Comparison of ENCODE assay signal across 16 mouse cellular contexts in the genomic region with DNA sequence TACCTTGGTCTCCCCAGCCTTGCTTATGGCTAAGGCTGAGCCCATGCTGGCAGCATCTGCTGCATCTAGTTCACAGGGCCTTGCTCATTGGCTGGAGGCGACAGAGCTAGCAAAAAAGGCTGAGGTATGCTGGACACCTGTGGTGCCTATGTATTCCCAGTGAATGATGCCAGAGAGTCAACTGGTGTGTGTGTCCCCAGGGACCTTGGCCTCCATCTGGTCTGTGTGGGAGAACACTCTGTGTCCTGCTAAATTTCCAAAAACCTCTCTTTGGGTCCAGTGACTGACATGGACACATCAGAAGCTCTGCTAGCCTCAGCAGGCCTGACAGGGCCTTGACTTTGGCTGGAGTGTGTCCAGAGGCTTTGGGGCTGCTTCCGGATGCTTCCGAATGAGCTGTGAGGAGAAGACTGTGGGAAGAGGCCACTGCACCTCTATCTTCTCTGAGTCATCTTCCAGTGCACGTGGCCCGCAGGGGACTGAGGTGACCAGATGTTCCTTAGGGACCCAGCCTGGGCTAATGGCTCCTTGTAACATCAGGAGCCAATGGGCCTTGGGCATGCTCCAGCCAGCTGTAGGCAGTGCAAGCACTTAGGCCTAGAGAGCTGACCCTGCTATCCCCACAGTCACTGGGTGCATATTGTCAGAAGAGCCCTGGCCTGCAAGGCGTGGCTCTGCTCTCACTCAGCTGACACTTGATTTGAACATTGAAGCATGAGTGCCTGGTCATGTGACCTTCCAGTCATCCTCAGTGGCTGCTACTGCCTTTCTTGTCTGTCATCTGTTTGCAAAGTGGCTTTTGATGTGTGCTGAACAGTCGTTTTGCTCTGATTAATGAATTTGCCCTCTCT.
DNase-seq lines count a peak whose midpoint lies in the region; ATAC-seq lines count a peak whose summit lies in the region.
"Had no signal": no experiment of that assay in that cellular context is flagged by ENCODE, and none has a peak within 500 bp of the region (broad histone marks: within the 10 kb centered on the region; RNA-seq: fewer than 3 reads in every experiment).

No protein-coding gene starts in this region.

- peak; percentile 64 for ATAC-seq in heart, embryonic 11.5 days (replicated peaks; ENCODE audit: insufficient number of reproducible peaks, low FRiP score, low TSS enrichment)
- no peak for ATAC-seq in neural tube, embryonic 15.5 days (ENCODE audit: low FRiP score)
- ATAC-seq: forebrain, embryonic 14.5 days; inflammation-experienced regulatory T-cells, adult 6 months; liver, embryonic 12.5 days had no signal

- H3K36me3 ChIP-seq in heart, embryonic 11.5 days (ENCODE audit: control insufficient read depth, insufficient read depth, low read length): no peaks in the 10 kb centered on the region
- no peaks in the 10 kb centered on the region for H3K36me3 ChIP-seq in neural tube, embryonic 15.5 days
- H3K36me3 ChIP-seq: embryonic facial prominence, embryonic 15.5 days; hindbrain, embryonic 10.5 days; liver, embryonic 12.5 days had no signal

- no peak overlapping the region for H3K27ac ChIP-seq in heart, embryonic 11.5 days (ENCODE audit: low read depth, low read length)
- no peak overlapping the region for H3K27ac ChIP-seq in neural tube, embryonic 15.5 days (replicated peaks)
- H3K27ac ChIP-seq: embryonic facial prominence, embryonic 15.5 days; hindbrain, embryonic 10.5 days; liver, embryonic 12.5 days had no signal

- peaks cover 6% of the 10 kb centered on the region; the same call in 1 of the 2 replicates for H3K4me1 ChIP-seq in heart, embryonic 11.5 days (ENCODE audit: control insufficient read depth, insufficient read depth, low read length)
- no peaks in the 10 kb centered on the region for H3K4me1 ChIP-seq in neural tube, embryonic 15.5 days
- H3K4me1 ChIP-seq: embryonic facial prominence, embryonic 15.5 days; hindbrain, embryonic 10.5 days; liver, embryonic 12.5 days had no signal

- H3K27me3 ChIP-seq in heart, embryonic 11.5 days (ENCODE audit: control insufficient read depth, insufficient read depth, low read length): peaks cover 13% of the 10 kb centered on the region
- H3K27me3 ChIP-seq in neural tube, embryonic 15.5 days (replicated peaks): no peaks in the 10 kb centered on the region
- H3K27me3 ChIP-seq: embryonic facial prominence, embryonic 15.5 days had no signal

- no peak overlapping the region for H3K4me3 ChIP-seq in heart, embryonic 11.5 days (ENCODE audit: low read depth, low read length)
- no peak overlapping the region for H3K4me3 ChIP-seq in neural tube, embryonic 15.5 days (replicated peaks)
- H3K4me3 ChIP-seq: embryonic facial prominence, embryonic 15.5 days; hindbrain, embryonic 10.5 days; liver, embryonic 12.5 days had no signal

- H3K9ac ChIP-seq in heart, embryonic 11.5 days (ENCODE audit: low read depth, low read length): no peak overlapping the region
- H3K9ac ChIP-seq in neural tube, embryonic 15.5 days (replicated peaks): no peak overlapping the region
- H3K9ac ChIP-seq: embryonic facial prominence, embryonic 15.5 days; liver, embryonic 12.5 days had no signal

- H3K9me3 ChIP-seq in heart, embryonic 11.5 days (replicated peaks; ENCODE audit: control insufficient read depth, low read length): no peaks in the 10 kb centered on the region
- H3K9me3 ChIP-seq in neural tube, embryonic 15.5 days (replicated peaks): no peaks in the 10 kb centered on the region
- H3K9me3 ChIP-seq: embryonic facial prominence, embryonic 15.5 days; hindbrain, embryonic 10.5 days; liver, embryonic 12.5 days had no signal

- no peak overlapping the region for H3K4me2 ChIP-seq in heart, embryonic 11.5 days
- H3K4me2 ChIP-seq in neural tube, embryonic 15.5 days: no peak overlapping the region
- H3K4me2 ChIP-seq: embryonic facial prominence, embryonic 15.5 days; liver, embryonic 12.5 days had no signal

- peak; percentile 9 for DNase-seq in adrenal gland, adult 8-10 months
- DNase-seq in adrenal gland, adult 18-20 months (ENCODE audit: low spot score in 2 of 2): no peak
- peak; percentile 33 for DNase-seq in testis, postnatal 14 days (ENCODE audit: low spot score)
- DNase-seq in testis, postnatal 10 days (ENCODE audit: low spot score): no peak
- DNase-seq in lung, postnatal 4 days: peak; percentile 7 to 57
- no peak for DNase-seq in kidney, adult 9 months
- DNase-seq: gastrocnemius, postnatal 36 days; kidney, postnatal 25 days; thymus, adult 18-20 months had no signal

- WGBS in heart, embryonic 11.5 days (ENCODE audit: insufficient replicate concordance): 66% methylated on average over 7 of the region's 7 CpGs
- WGBS in neural tube, embryonic 15.5 days: 85% methylated on average over 7 of the region's 7 CpGs

Comparison
In these comparisons a context has a peak if more than half of its experiments do, and no peak if none do; other contexts are left out.
1. DNase-seq: peak in adrenal gland, adult 8-10 months (single experiment), testis, postnatal 14 days (single experiment) and lung, postnatal 4 days (2 of 2); none in adrenal gland, adult 18-20 months (0 of 2), testis, postnatal 10 days (single experiment) and kidney, adult 9 months (single experiment).